Mouse (Mus musculus) hindbrain, embryonic 16.5 days (tissue): ENCODE measurements at regions not wholly inside any gene's neighbourhood (a gene's known extent, or its start where the extent isn't known, plus 50 kb on each side); places are given as distances from the start of the nearest gene placed in this dataset.

Experiments used
- ATAC-seq: fragments of 200-750 bp; cut with Nextera tagmentation; 2 replicates; pipeline ENCODE4 v1.8.0; 2017; ENCODE audit warnings: moderate TSS enrichment, moderate library complexity
- H3K27ac ChIP-seq: fragments of 300-500 bp; sonication (generic); 2 replicates; pipeline ENCODE4 v1.5.1; 2014; ENCODE audit warnings: low read depth, mild to moderate bottlenecking, control low read depth, low read length, moderate library complexity
- H3K27me3 ChIP-seq: fragments of 300-500 bp; sonication (generic); replicated peaks from 2 replicates; pipeline ENCODE4 v1.6.1; 2014; ENCODE audit warnings: low read length; ENCODE audit not compliant: control insufficient read depth, insufficient read depth
- H3K36me3 ChIP-seq: fragments of 300-500 bp; sonication (generic); 2 replicates; pipeline ENCODE4 v1.6.1; 2014; ENCODE audit warnings: mild to moderate bottlenecking, low read length, moderate library complexity, mixed read lengths; ENCODE audit not compliant: control insufficient read depth, insufficient read depth
- H3K4me1 ChIP-seq: fragments of 300-500 bp; sonication (generic); 2 replicates; pipeline ENCODE4 v1.6.1; 2014; ENCODE audit warnings: low read depth, low read length; ENCODE audit not compliant: control insufficient read depth, insufficient read depth
- H3K4me2 ChIP-seq: fragments of 300-500 bp; sonication (generic); 2 replicates; pipeline ENCODE4 v1.6.1; 2014; ENCODE audit warnings: mild to moderate bottlenecking, low read length, control low read depth, moderate library complexity
- H3K4me3 ChIP-seq: fragments of 300-500 bp; sonication (generic); 2 replicates; pipeline ENCODE4 v1.5.1; 2014; ENCODE audit warnings: mild to moderate bottlenecking, low read length, control low read depth, moderate library complexity
- H3K9ac ChIP-seq: fragments of 300-500 bp; sonication (generic); 2 replicates; pipeline ENCODE4 v1.6.1; 2014; ENCODE audit warnings: low read depth, mild to moderate bottlenecking, control low read depth, low read length, moderate library complexity
- H3K9me3 ChIP-seq: fragments of 300-500 bp; sonication (generic); 2 replicates; pipeline ENCODE4 v1.6.1; 2014; ENCODE audit warnings: mild to moderate bottlenecking, low read length, moderate library complexity; ENCODE audit not compliant: control insufficient read depth
- WGBS: fragments of 180-500 bp; shearing (Covaris S2); extraction: QIAGEN DNeasy Blood & Tissue Kit; methylation state at CpG from one replicate; pipeline ENCODE4 v1.1.7; 2014; 5-methylcytosine and 5-hydroxymethylcytosine counted together

GRCm38 (mm10) chr16:79492493-79492892, 401.6 kb upstream of the Tmprss15 start:
- Histone ChIP-seq H3K4me2 (no peak overlapping the region), H3K9ac (no peak overlapping the region), H3K9me3 (no peaks in the 10 kb centered on the region), H3K36me3 (no peaks in the 10 kb centered on the region), H3K27me3 (no peaks in the 10 kb centered on the region), H3K27ac (no peak overlapping the region), H3K4me1 (no peaks in the 10 kb centered on the region), H3K4me3 (no peak overlapping the region)
- 40% methylated on average over 3 of the region's 3 CpGs for WGBS
- ATAC-seq, result no peak; the same call in 1 of the 2 replicates

GRCm38 (mm10) chr16:79450871-79451270, 360.0 kb upstream of the Tmprss15 start:
- Histone ChIP-seq H3K4me3 (no peak overlapping the region), H3K9me3 (no peaks in the 10 kb centered on the region), H3K36me3 (no peaks in the 10 kb centered on the region), H3K4me2 (no peak overlapping the region), H3K27ac (no peak overlapping the region), H3K9ac (no peak overlapping the region), H3K4me1 (no peaks in the 10 kb centered on the region), H3K27me3 (no peaks in the 10 kb centered on the region)
- WGBS, result 56% methylated on average over 2 of the region's 2 CpGs
- ATAC-seq, result no peak

GRCm38 (mm10) chr16:79449732-79450131, 358.8 kb upstream of the Tmprss15 start:
- 19% methylated on average over 1 of the region's 1 CpGs for WGBS
- no peak overlapping the region for H3K4me3 ChIP-seq
- ATAC-seq, result peak; percentile 97

GRCm38 (mm10) chr16:79407385-79407784, 316.5 kb upstream of the Tmprss15 start:
- no peaks in the 10 kb centered on the region for H3K27me3 ChIP-seq
- no peak overlapping the region for H3K4me3 ChIP-seq
- no peak overlapping the region for H3K27ac ChIP-seq
- H3K36me3 ChIP-seq, result no peaks in the 10 kb centered on the region
- no peak overlapping the region for H3K4me2 ChIP-seq
- H3K9ac ChIP-seq, result no peak overlapping the region
- H3K9me3 ChIP-seq, result no peaks in the 10 kb centered on the region
- ATAC-seq, result no peak
- no peaks in the 10 kb centered on the region for H3K4me1 ChIP-seq

More at GRCm38 (mm10) chr16:79449732-79450131, 358.8 kb upstream of the Tmprss15 start:
- Histone ChIP-seq H3K4me1 (no peaks in the 10 kb centered on the region), H3K36me3 (no peaks in the 10 kb centered on the region), H3K4me2 (no peak overlapping the region), H3K27me3 (no peaks in the 10 kb centered on the region), H3K9ac (no peak overlapping the region), H3K9me3 (no peaks in the 10 kb centered on the region), H3K27ac (no peak overlapping the region)

- Histone ChIP-seq H3K9ac (no peak overlapping the region), H3K4me2 (no peak overlapping the region), H3K4me3 (no peak overlapping the region), H3K4me1 (no peaks in the 10 kb centered on the region), H3K27ac (no peak overlapping the region), H3K9me3 (no peaks in the 10 kb centered on the region), H3K27me3 (no peaks in the 10 kb centered on the region), H3K36me3 (no peaks in the 10 kb centered on the region)
- no peak for ATAC-seq
- WGBS, result 49% methylated on average over 2 of the region's 2 CpGs
Observed at GRCm38 (mm10) chr16:79406216-79406615, 315.3 kb upstream of the Tmprss15 start.

GRCm38 (mm10) chr16:79404064-79404463, 313.2 kb upstream of the Tmprss15 start:
- Histone ChIP-seq H3K4me1 (no peaks in the 10 kb centered on the region), H3K27ac (no peak overlapping the region), H3K4me2 (no peak overlapping the region), H3K9ac (no peak overlapping the region), H3K4me3 (no peak overlapping the region), H3K36me3 (no peaks in the 10 kb centered on the region), H3K27me3 (no peaks in the 10 kb centered on the region), H3K9me3 (no peaks in the 10 kb centered on the region)
- ATAC-seq, result no peak
- 36% methylated on average over 1 of the region's 1 CpGs for WGBS

GRCm38 (mm10) chr16:79400100-79400499, 309.2 kb upstream of the Tmprss15 start:
- Histone ChIP-seq H3K27me3 (no peaks in the 10 kb centered on the region), H3K27ac (no peak overlapping the region), H3K4me1 (no peaks in the 10 kb centered on the region), H3K9me3 (no peaks in the 10 kb centered on the region), H3K4me2 (no peak overlapping the region), H3K4me3 (no peak overlapping the region), H3K9ac (no peak overlapping the region), H3K36me3 (no peaks in the 10 kb centered on the region)
- ATAC-seq, result no peak
- WGBS, result 75% methylated on average over 3 of the region's 3 CpGs

GRCm38 (mm10) chr16:79398476-79398875, 307.6 kb upstream of the Tmprss15 start:
- Histone ChIP-seq H3K4me3 (no peak overlapping the region), H3K27ac (no peak overlapping the region), H3K4me1 (no peaks in the 10 kb centered on the region), H3K4me2 (no peak overlapping the region), H3K9me3 (no peaks in the 10 kb centered on the region), H3K9ac (no peak overlapping the region), H3K36me3 (no peaks in the 10 kb centered on the region), H3K27me3 (no peaks in the 10 kb centered on the region)
- WGBS, result 83% methylated on average over 2 of the region's 2 CpGs
- ATAC-seq, result no peak

GRCm38 (mm10) chr16:79394425-79394824, 303.5 kb upstream of the Tmprss15 start:
- H3K27me3 ChIP-seq, result no peaks in the 10 kb centered on the region
- no peak overlapping the region for H3K9ac ChIP-seq
- no peaks in the 10 kb centered on the region for H3K4me1 ChIP-seq
- no peak for ATAC-seq
- no peak overlapping the region for H3K27ac ChIP-seq
- H3K9me3 ChIP-seq, result no peaks in the 10 kb centered on the region
- no peak overlapping the region for H3K4me2 ChIP-seq
- H3K36me3 ChIP-seq, result no peaks in the 10 kb centered on the region
- H3K4me3 ChIP-seq, result no peak overlapping the region

- no peaks in the 10 kb centered on the region for H3K9me3 ChIP-seq
- no peak for ATAC-seq
- WGBS, result 47% methylated on average over 3 of the region's 3 CpGs
Observed at GRCm38 (mm10) chr16:79386421-79386820, 295.5 kb upstream of the Tmprss15 start.

More at GRCm38 (mm10) chr16:79386421-79386820, 295.5 kb upstream of the Tmprss15 start:
- Histone ChIP-seq H3K36me3 (no peaks in the 10 kb centered on the region), H3K4me1 (no peaks in the 10 kb centered on the region), H3K4me2 (no peak overlapping the region), H3K4me3 (no peak overlapping the region), H3K27me3 (no peaks in the 10 kb centered on the region), H3K9ac (no peak overlapping the region), H3K27ac (no peak overlapping the region)
